Mouse (Mus musculus) neural tube, embryonic 15.5 days (tissue): ENCODE measurements at regions not wholly inside any gene's neighbourhood (a gene's known extent, or its start where the extent isn't known, plus 50 kb on each side); places are given as distances from the start of the nearest gene placed in this dataset.

Source experiments
- ATAC-seq: fragments of 200-750 bp; cut with Nextera tagmentation; 2 replicates; pipeline ENCODE4 v1.8.0; 2017; ENCODE audit warnings: mild to moderate bottlenecking, moderate TSS enrichment, moderate library complexity; ENCODE audit not compliant: low FRiP score
- H3K27ac ChIP-seq: fragments of 300-500 bp; sonication (generic); replicated peaks from 2 replicates; pipeline ENCODE4 v1.5.1; 2015; ENCODE audit warnings: mild to moderate bottlenecking, inconsistent platforms
- H3K27me3 ChIP-seq: fragments of 300-500 bp; sonication (generic); replicated peaks from 2 replicates; pipeline ENCODE4 v1.6.1; 2015; ENCODE audit warnings: inconsistent platforms
- H3K36me3 ChIP-seq: fragments of 300-500 bp; sonication (generic); 2 replicates; pipeline ENCODE4 v1.6.1; 2015; ENCODE audit warnings: inconsistent platforms
- H3K4me1 ChIP-seq: fragments of 300-500 bp; sonication (generic); 2 replicates; pipeline ENCODE4 v1.6.1; 2015; ENCODE audit warnings: inconsistent platforms
- H3K4me2 ChIP-seq: fragments of 300-500 bp; sonication (generic); 2 replicates; pipeline ENCODE4 v1.6.1; 2015; ENCODE audit warnings: inconsistent platforms, mild to moderate bottlenecking, moderate library complexity
- H3K4me3 ChIP-seq: fragments of 300-500 bp; sonication (generic); replicated peaks from 2 replicates; pipeline ENCODE4 v1.5.1; 2015; ENCODE audit warnings: mild to moderate bottlenecking, inconsistent platforms
- H3K9ac ChIP-seq: fragments of 300-500 bp; sonication (generic); replicated peaks from 2 replicates; pipeline ENCODE4 v1.6.1; 2015; ENCODE audit warnings: mild to moderate bottlenecking, inconsistent platforms
- H3K9me3 ChIP-seq: fragments of 300-500 bp; sonication (generic); replicated peaks from 2 replicates; pipeline ENCODE4 v1.6.1; 2016; ENCODE audit warnings: inconsistent platforms
- WGBS: fragments of 180-500 bp; shearing (Covaris S2); methylation state at CpG from one replicate; pipeline ENCODE4 v1.1.7; 2015; ENCODE audit warnings: mixed read lengths; 5-methylcytosine and 5-hydroxymethylcytosine counted together

DNA sequence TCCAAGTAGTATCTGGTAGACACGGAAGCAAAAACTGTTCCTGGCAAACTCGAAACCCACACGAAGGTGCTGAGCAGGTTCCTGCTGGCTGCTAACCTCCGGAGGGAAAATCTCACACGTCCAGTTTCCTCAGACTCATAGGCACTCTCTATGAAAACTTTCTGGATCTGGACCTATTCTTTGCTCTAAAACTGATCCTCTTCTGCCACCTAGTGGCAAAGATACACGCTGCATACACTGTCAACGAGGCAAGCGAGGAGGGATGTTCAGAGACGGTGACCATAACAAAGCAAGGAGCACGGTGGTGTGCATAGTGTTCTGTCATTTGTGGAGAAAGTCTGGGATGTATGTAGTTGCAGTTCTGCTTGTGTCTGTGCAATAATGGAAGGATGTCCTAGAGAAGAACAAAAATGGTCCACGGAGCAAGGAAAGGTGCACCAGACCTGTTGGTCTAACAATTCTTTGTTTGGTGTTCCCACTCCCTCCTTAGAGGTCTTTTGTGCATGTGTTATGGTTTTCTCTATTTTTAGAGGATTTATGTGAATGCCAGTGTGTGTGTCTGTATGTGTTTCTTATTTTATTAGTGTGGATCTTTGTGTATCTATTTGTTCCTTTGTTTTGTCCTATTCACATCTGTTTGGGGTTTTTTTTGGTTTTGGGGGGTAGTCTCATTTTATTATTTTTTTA is 57.0 kb upstream of the Siglech start:
- H3K36me3 ChIP-seq = no peaks in the 10 kb centered on the region
- peak; percentile 95 for ATAC-seq
- H3K9ac ChIP-seq = no peak overlapping the region
- no peak overlapping the region for H3K27ac ChIP-seq
- H3K4me1 ChIP-seq = no peaks in the 10 kb centered on the region
- 0 out of 2 replicates have a peak overlapping the region, but pooled peaks have one; percentile 19 for H3K4me3 ChIP-seq
- no peaks in the 10 kb centered on the region for H3K27me3 ChIP-seq
- H3K4me2 ChIP-seq = peak overlapping the region; percentile 47
- no peaks in the 10 kb centered on the region for H3K9me3 ChIP-seq
- 8% methylated on average over 11 of the region's 11 CpGs for WGBS
